Mouse (Mus musculus) G1E (cell line): ENCODE data around the gene Hmgb3. TPM values are rescaled to one million over a fixed set of nuclear protein-coding genes. Genes with fewer than 3 reads are reported as not detected.
A peak's percentile ranks its signal among the peaks of the same experiment; 100 is the strongest.
"Not testable (repeated sequence)": the region's sequence is repeated elsewhere in the genome, so short reads cannot be mapped to it uniquely, and the experiment has no call there.

ENCODE experiments used
- ATAC-seq: 2 replicates; pipeline ENCODE4 v1.8.0; 2016; ENCODE audit warnings: mild to moderate bottlenecking; ENCODE audit not compliant: insufficient number of reproducible peaks, poor library complexity, low FRiP score, severe bottlenecking; ENCODE audit errors: extremely low read depth
- DNase-seq: peaks from one replicate; pipeline ENCODE4 v3.0.0; 2012; ENCODE audit warnings: low spot score
- H3K27me3 ChIP-seq: 2 replicates; pipeline ENCODE4 v1.6.1; 2012; ENCODE audit warnings: mild to moderate bottlenecking, low read length, inconsistent platforms; ENCODE audit not compliant: insufficient read depth
- H3K36me3 ChIP-seq: replicated peaks from 2 replicates; pipeline ENCODE3; 2012; ENCODE audit warnings: mild to moderate bottlenecking, inconsistent platforms
- H3K4me1 ChIP-seq: 2 replicates; pipeline ENCODE4 v1.6.1; 2012; ENCODE audit warnings: low read depth, low read length, inconsistent platforms, mixed read lengths; ENCODE audit not compliant: insufficient read depth
- H3K4me3 ChIP-seq: 2 replicates; pipeline ENCODE4 v1.5.1; 2012; ENCODE audit warnings: low read depth, mild to moderate bottlenecking, inconsistent platforms, low read length, moderate library complexity, mixed read lengths
- H3K9me3 ChIP-seq: replicated peaks from 2 replicates; pipeline ENCODE4 v1.6.1; 2012; ENCODE audit warnings: inconsistent platforms
- CTCF ChIP-seq: IDR thresholded peaks from 2 replicates; pipeline ENCODE4 v1.5.1; 2012; ENCODE audit warnings: low read depth, low read length, inconsistent platforms, mixed read lengths
- GATA1 ChIP-seq: IDR thresholded peaks from 2 replicates; pipeline ENCODE4 v1.6.1; 2012; ENCODE audit warnings: borderline replicate concordance, low read length, inconsistent platforms, mixed read lengths
- GATA2 ChIP-seq: IDR thresholded peaks from 2 replicates; pipeline ENCODE4 v1.6.1; 2012; ENCODE audit warnings: low read depth, low read length, inconsistent platforms, borderline replicate concordance
- POLR2AphosphoS5 ChIP-seq: IDR thresholded peaks from 2 replicates; pipeline ENCODE4 v1.6.1; 2012; ENCODE audit warnings: low read depth, low read length, inconsistent platforms; ENCODE audit not compliant: insufficient replicate concordance
- TAL1 ChIP-seq: conservative IDR thresholded peaks from 2 replicates; pipeline ENCODE4 v1.6.1; 2012; ENCODE audit warnings: low read depth, low read length, inconsistent platforms, mixed read lengths
- polyA plus RNA-seq: library from polyadenylated mRNA; stranded (reverse); fragments of >175 nt; gene quantifications from 2 replicates; pipeline ENCODE4 v1.2.3, GENCODE M21; 2012
- total RNA-seq, 2 experiments: library from RNA; stranded (forward) in 1 of 2; stranded (reverse) in 1 of 2; fragments of 200-1000 nt in 1 of 2; fragments of >200 nt in 1 of 2; fragmentation: Nextera tagmentation in 1 of 2; gene quantifications; 2 replicates each; pipeline ENCODE4 v1.2.3; 2014 to 2017

Hmgb3 gene
- 444 and 498 TPM in 2 replicates for total RNA-seq (2014; fragmentation: Nextera tagmentation)
- total RNA-seq (2017) = 279 and 306 TPM in 2 replicates
- 269 and 287 TPM in 2 replicates for polyA plus RNA-seq

DNA sequence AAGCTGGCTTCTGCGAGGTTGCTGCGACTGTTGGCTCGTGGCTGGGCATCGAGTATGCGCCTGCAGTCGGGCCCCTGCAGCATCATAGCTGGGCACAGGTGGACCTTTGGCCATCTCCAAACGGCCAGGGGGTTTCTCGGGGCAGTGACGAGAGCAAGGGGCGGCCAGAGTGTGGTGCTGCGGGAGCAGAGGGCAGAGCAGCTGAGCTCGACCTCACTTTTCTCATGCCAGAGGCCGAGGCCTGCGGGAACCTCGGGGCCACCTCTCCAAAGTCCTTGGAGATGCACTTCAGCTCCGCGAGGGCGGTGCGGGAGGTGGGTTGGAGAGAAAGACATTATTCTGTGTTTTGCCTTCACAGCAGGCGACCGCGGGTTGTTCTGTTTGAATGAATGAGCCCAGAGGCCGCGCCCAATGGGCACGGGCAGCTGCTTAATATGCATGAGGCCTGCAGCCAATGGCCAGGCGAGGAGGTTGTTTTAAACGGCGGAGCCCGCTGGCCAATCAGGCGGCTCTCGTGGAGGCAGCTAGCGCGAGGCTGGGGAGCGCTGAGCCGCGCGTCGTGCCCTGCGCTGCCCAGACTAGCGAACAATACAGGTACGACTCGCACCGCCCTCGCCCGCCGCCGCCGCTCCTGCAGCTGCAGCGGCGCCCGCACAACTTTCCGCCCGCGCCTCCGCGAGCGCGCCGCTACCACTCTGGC, at the start of gene Hmgb3:
Gene Hmgb3 (plus strand): TSS at position 504 of the 700 bp plus-strand sequence.
- peak within 1 kb of the TSS; percentile 81 for H3K4me3 ChIP-seq
- H3K27me3 ChIP-seq = no peaks in the 10 kb centered on the region
- no peak for TF ChIP-seq GATA2
- no peak for TF ChIP-seq CTCF
- no peak for TF ChIP-seq POLR2AphosphoS5
- TF ChIP-seq GATA1 = no peak
- no peak for TF ChIP-seq TAL1
- H3K36me3 ChIP-seq = peaks cover 13% of the 10 kb centered on the region
- DNase-seq (peak; percentile 83), ATAC-seq (peak; percentile 97)
- H3K4me1 ChIP-seq = peaks cover 16% of the 10 kb centered on the region
- no peaks in the 10 kb centered on the region for H3K9me3 ChIP-seq

DNA sequence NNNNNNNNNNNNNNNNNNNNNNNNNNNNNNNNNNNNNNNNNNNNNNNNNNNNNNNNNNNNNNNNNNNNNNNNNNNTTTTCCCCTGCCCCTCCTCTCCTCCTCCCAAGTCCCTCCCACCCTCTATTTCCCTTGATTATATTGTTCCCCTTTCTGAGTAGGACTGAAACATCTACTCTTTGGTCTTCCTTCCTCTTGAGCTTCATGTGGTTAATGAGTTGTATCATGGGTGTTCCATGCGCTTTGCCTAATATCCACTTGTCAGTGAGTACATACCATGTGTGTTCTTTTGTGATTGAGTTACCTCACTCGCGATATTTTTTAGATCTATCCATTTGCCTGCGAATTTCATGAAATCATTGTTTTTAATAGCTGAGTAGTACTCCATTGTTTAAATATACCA, 49.1 kb upstream of the Hmgb3 start:
- H3K9me3 ChIP-seq, H3K4me3 ChIP-seq, DNase-seq, ATAC-seq, H3K4me1 ChIP-seq, H3K36me3 ChIP-seq, H3K27me3 ChIP-seq: not testable (repeated sequence)

DNA sequence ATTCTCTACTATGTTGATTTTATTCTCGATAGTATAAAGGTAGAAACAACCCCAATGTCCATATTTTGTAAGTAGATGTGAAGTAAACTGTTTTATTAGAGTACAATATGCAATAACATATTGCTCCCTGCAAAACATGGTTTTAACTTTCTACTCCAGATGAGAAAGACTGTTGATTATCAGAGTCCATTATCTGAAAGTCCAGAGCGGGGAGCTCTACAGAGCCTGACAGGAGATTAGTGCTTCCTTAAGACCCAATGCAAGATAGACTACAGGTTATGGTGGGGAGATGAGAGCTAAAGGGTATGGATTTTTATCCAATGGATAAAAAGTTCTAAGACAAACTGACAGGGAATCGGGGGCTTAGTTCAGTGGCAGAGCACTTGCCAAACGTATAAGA, 36.5 kb upstream of the Hmgb3 start:
- no peaks in the 10 kb centered on the region for H3K27me3 ChIP-seq
- H3K4me3 ChIP-seq = no peak overlapping the region
- H3K9me3 ChIP-seq = no peaks in the 10 kb centered on the region
- no peaks in the 10 kb centered on the region for H3K36me3 ChIP-seq
- ATAC-seq = no peak
- H3K4me1 ChIP-seq = peaks cover 6% of the 10 kb centered on the region; the same call in 1 of the 2 replicates
- DNase-seq = no peak
- TF ChIP-seq POLR2AphosphoS5 (no peak), GATA2 (no peak), GATA1 (no peak), CTCF (no peak), TAL1 (no peak)

DNA sequence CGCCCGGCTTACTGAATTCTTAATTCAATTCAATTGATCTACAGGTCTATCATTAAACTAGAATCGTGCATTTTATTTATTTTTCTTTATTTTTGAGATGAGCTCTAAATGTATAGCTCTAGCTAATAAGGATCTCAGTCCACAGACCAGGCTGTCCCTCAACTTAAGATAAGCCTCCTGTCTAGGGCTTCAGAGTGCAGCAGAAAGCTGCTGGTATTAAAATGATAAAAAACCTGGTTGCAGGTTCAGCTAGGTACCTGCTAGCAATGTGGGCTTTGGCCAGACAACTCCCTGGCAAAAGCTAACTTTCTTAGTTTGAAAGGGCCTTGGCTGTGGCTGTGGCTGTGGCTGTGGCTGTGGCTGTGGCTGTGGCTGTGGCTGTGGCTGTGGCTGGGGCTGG, 32.8 kb upstream of the Hmgb3 start:
- DNase-seq (no peak), ATAC-seq (no peak)
- Histone ChIP-seq H3K4me3 (no peak overlapping the region), H3K4me1 (peaks cover 33% of the 10 kb centered on the region), H3K9me3 (no peaks in the 10 kb centered on the region), H3K27me3 (no peaks in the 10 kb centered on the region), H3K36me3 (no peaks in the 10 kb centered on the region)
- TF ChIP-seq GATA1 = no peak
- TF ChIP-seq POLR2AphosphoS5 = no peak
- TF ChIP-seq TAL1 = no peak

DNA sequence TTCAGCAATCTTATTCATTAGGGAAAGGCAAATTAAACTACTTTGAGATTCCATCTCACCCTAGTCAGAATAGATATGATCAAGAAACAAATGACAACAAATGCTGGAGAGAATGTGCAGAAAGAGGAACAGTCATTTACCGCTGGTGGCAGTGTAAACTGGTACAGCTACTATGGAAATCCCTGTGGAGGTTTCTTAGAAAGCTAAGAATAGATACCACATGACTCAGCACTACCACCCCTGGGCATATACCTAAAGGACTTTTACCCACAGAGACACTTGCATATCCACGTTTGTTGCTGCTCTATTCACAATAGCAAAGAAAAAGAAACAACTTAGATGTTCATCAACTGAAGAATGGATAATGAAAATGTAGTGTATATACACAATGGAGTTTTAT, 31.4 kb upstream of the Hmgb3 start:
- no peaks in the 10 kb centered on the region for H3K36me3 ChIP-seq
- H3K9me3 ChIP-seq = no peaks in the 10 kb centered on the region
- ATAC-seq (no peak), DNase-seq (no peak)
- no peak overlapping the region for H3K4me3 ChIP-seq
- TF ChIP-seq GATA2 (no peak), POLR2AphosphoS5 (no peak), GATA1 (no peak), TAL1 (no peak), CTCF (no peak)
- peaks cover 42% of the 10 kb centered on the region for H3K4me1 ChIP-seq
- H3K27me3 ChIP-seq = no peaks in the 10 kb centered on the region

DNA sequence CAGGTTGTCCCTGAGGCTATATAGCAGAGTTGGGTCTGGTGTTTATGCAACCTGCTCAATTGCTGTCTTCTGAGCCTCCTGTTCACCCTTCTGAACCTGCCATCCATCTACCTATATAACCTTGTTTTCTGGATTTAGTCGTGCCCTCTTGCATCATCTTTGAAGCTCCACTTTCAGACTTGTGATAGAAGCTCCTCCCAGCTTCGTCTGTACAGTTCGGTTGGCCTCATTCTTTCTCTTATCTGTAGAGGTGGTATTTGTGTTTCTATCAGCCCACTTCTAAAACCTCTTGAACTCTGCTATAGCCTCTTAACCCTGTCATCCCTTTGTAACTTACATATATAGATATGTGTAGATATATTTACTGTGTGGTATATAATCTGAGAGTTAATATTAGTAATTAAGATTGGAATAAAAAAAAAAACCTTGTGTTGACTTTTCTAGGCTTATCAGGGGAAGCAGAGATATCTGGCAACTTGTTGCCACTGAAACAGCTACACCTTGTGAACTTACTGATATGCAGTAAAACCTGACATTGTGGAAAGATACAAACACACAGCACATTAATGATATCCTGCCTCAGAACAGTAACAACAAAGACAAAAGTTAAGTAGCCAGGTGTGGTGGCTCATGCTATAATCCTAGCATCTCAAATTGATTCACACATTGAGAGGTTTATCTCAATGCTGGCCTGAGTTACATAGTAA, 30.0 kb upstream of the Hmgb3 start:
- H3K27me3 ChIP-seq = no peaks in the 10 kb centered on the region
- ATAC-seq (peak; percentile 77), DNase-seq (no peak)
- H3K9me3 ChIP-seq = no peaks in the 10 kb centered on the region
- peaks cover 41% of the 10 kb centered on the region for H3K4me1 ChIP-seq
- H3K36me3 ChIP-seq = no peaks in the 10 kb centered on the region
- TF ChIP-seq GATA1 (no peak), CTCF (no peak), GATA2 (no peak), TAL1 (peak; percentile 55), POLR2AphosphoS5 (no peak)
- no peak overlapping the region; the same call in 1 of the 2 replicates for H3K4me3 ChIP-seq
